Mouse (Mus musculus): ENCODE results near the gene Tgfbr3l. TPM values are rescaled to one million over a fixed set of nuclear protein-coding genes. Genes with fewer than 3 reads are reported as not detected.
"Not testable (repeated sequence)": the region's sequence is repeated elsewhere in the genome, so short reads cannot be mapped to it uniquely, and the experiment has no call there.

Tgfbr3l gene
- polyA plus RNA-seq, 1 experiment from 2014 or later, result 8.7 TPM

GRCm38 (mm10) chr8:4239193-4239890, 8.7 kb upstream of the Tgfbr3l start:
- 0 out of 2 replicates have a peak, but pooled peaks cover 4% of the 10 kb centered on the region for H3K27me3 ChIP-seq
- H3K4me2 ChIP-seq (replicated peaks), result peak overlapping the region; percentile 85

GRCm38 (mm10) chr8:4245061-4245460, 3.0 kb upstream of the Tgfbr3l start:
- 93% methylated on average over 5 of the region's 5 CpGs for WGBS
- no peak overlapping the region for H3K9ac ChIP-seq
- 0 out of 2 replicates have a peak, but pooled peaks cover 4% of the 10 kb centered on the region for H3K27me3 ChIP-seq
- H3K36me3 ChIP-seq, result peaks cover 73% of the 10 kb centered on the region
- no peak for ATAC-seq (ENCODE audit: low FRiP score)
- no peaks in the 10 kb centered on the region for H3K9me3 ChIP-seq (replicated peaks)
- no peak overlapping the region for H3K4me3 ChIP-seq
- H3K27ac ChIP-seq, result no peak overlapping the region
- H3K4me1 ChIP-seq, result peaks cover 20% of the 10 kb centered on the region
- H3K4me2 ChIP-seq (replicated peaks), result no peak overlapping the region

More at GRCm38 (mm10) chr8:4239193-4239890, 8.7 kb upstream of the Tgfbr3l start:
- H3K36me3 ChIP-seq, result peaks cover 34% of the 10 kb centered on the region
- peak overlapping the region; percentile 92 for H3K27ac ChIP-seq
- H3K4me3 ChIP-seq, result peak overlapping the region; percentile 81
- H3K9me3 ChIP-seq (replicated peaks), result no peaks in the 10 kb centered on the region
- peak; percentile 26; the same call in 1 of the 2 replicates for ATAC-seq (ENCODE audit: low FRiP score)
- peak overlapping the region; percentile 83 for H3K9ac ChIP-seq
- WGBS, result 14% methylated on average over 19 of the region's 19 CpGs
- peaks cover 25% of the 10 kb centered on the region for H3K4me1 ChIP-seq

DNA sequence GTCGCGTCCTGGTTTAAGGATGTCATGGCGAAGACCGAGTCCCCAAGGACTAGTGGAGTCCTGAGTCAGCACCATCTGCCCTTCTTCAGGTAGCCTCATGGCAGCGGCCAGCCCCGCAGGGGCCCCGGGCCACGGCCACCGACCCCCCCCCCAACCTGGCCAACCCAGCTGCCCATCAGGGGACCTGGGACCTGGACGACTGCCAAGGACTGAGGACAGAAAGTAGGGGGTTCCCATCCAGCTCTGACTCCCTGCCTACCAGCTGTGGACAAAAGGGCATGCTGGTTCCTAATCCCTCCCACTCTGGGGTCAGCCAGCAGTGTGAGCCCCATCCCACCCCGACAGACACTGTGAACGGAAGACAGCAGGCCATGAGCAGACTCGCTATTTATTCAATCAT, 2.3 kb upstream of the Tgfbr3l start:
- Histone ChIP-seq H3K4me1 (peaks cover 18% of the 10 kb centered on the region), H3K4me2 (replicated peaks) (no peak overlapping the region), H3K27ac (no peak overlapping the region), H3K36me3 (peaks cover 70% of the 10 kb centered on the region), H3K4me3 (no peak overlapping the region), H3K9ac (no peak overlapping the region), H3K9me3 (replicated peaks) (no peaks in the 10 kb centered on the region), H3K27me3 (0 out of 2 replicates have a peak, but pooled peaks cover 4% of the 10 kb centered on the region)
- 84% methylated on average over 13 of the region's 13 CpGs for WGBS
- no peak for ATAC-seq (ENCODE audit: low FRiP score)

GRCm38 (mm10) chr8:4247241-4247640, 773 bp upstream of the Tgfbr3l start:
- H3K36me3 ChIP-seq, result peaks cover 62% of the 10 kb centered on the region
- H3K4me3 ChIP-seq, result no peak overlapping the region
- H3K4me1 ChIP-seq, result peaks cover 12% of the 10 kb centered on the region
- no peak overlapping the region for H3K9ac ChIP-seq
- no peak overlapping the region for H3K4me2 ChIP-seq (replicated peaks)
- no peak for ATAC-seq (ENCODE audit: low FRiP score)
- H3K27ac ChIP-seq, result no peak overlapping the region
- 85% methylated on average over 8 of the region's 8 CpGs for WGBS
- no peaks in the 10 kb centered on the region for H3K9me3 ChIP-seq (replicated peaks)
- 0 out of 2 replicates have a peak, but pooled peaks cover 4% of the 10 kb centered on the region for H3K27me3 ChIP-seq

- WGBS, result 13% methylated on average over 29 of the region's 29 CpGs
- Histone ChIP-seq H3K9me3 (replicated peaks) (no peaks in the 10 kb centered on the region), H3K4me2 (replicated peaks) (no peak overlapping the region), H3K4me3 (no peak overlapping the region), H3K27me3 (0 out of 2 replicates have a peak, but pooled peaks cover 4% of the 10 kb centered on the region), H3K36me3 (peaks cover 43% of the 10 kb centered on the region), H3K4me1 (peaks cover 24% of the 10 kb centered on the region), H3K9ac (no peak overlapping the region), H3K27ac (no peak overlapping the region)
- ATAC-seq (ENCODE audit: low FRiP score), result no peak
Measured at GRCm38 (mm10) chr8:4249213-4249612, 1.2 kb downstream of the Tgfbr3l start.

DNA sequence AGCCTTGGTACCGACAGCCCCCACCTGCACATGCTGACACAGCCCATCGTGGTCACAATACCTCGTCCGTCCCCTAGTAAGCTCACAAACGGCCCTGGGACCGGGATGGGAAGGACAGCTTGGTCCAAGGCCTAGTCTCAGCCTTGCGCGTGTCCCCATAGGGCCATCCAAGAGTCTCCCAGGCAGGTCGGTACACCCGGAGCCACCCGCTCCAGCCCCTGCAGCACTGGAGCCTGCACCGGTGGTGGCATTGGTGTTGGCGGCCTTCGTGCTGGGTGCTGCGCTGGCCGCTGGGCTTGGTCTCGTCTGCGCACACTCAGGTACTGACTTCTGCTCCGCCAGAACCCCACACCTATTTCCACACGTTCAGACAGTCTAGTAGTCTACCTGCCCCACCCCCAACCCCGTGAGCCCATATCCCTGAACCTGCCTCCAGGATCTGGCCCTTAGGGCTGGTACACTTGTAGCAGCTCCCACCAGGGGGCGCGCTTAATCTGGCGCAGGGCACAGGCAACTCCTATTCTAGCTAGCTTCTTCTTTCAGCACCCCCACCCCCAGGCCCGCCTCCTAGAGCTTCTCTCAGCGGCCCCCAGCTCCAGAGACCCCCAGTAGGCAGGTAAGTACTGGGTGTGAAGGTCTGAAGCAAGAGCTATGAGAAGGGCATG, 2.4 kb downstream of the Tgfbr3l start:
- 0 out of 2 replicates have a peak, but pooled peaks have one; percentile 1 for ATAC-seq (ENCODE audit: low FRiP score)
- WGBS, result 29% methylated on average over 26 of the region's 26 CpGs
- Histone ChIP-seq H3K4me2 (replicated peaks) (0 out of 2 replicates have a peak overlapping the region, but pooled peaks have one; percentile 3), H3K9ac (no peak overlapping the region), H3K9me3 (replicated peaks) (no peaks in the 10 kb centered on the region), H3K4me1 (peaks cover 29% of the 10 kb centered on the region), H3K27ac (no peak overlapping the region), H3K27me3 (0 out of 2 replicates have a peak, but pooled peaks cover 4% of the 10 kb centered on the region), H3K4me3 (no peak overlapping the region), H3K36me3 (peaks cover 40% of the 10 kb centered on the region)

GRCm38 (mm10) chr8:4252116-4252760, 4.2 kb downstream of the Tgfbr3l start:
- 47% methylated on average over 8 of the region's 8 CpGs for WGBS
- Histone ChIP-seq H3K27me3 (0 out of 2 replicates have a peak, but pooled peaks cover 4% of the 10 kb centered on the region), H3K4me2 (replicated peaks) (peak overlapping the region; percentile 86), H3K27ac (peak overlapping the region; percentile 95; the same call in 1 of the 2 replicates), H3K9ac (peak overlapping the region; percentile 91), H3K9me3 (replicated peaks) (no peaks in the 10 kb centered on the region), H3K36me3 (peaks cover 36% of the 10 kb centered on the region), H3K4me1 (peaks cover 38% of the 10 kb centered on the region), H3K4me3 (peak overlapping the region; percentile 89)
- ATAC-seq (ENCODE audit: low FRiP score), result no peak

DNA sequence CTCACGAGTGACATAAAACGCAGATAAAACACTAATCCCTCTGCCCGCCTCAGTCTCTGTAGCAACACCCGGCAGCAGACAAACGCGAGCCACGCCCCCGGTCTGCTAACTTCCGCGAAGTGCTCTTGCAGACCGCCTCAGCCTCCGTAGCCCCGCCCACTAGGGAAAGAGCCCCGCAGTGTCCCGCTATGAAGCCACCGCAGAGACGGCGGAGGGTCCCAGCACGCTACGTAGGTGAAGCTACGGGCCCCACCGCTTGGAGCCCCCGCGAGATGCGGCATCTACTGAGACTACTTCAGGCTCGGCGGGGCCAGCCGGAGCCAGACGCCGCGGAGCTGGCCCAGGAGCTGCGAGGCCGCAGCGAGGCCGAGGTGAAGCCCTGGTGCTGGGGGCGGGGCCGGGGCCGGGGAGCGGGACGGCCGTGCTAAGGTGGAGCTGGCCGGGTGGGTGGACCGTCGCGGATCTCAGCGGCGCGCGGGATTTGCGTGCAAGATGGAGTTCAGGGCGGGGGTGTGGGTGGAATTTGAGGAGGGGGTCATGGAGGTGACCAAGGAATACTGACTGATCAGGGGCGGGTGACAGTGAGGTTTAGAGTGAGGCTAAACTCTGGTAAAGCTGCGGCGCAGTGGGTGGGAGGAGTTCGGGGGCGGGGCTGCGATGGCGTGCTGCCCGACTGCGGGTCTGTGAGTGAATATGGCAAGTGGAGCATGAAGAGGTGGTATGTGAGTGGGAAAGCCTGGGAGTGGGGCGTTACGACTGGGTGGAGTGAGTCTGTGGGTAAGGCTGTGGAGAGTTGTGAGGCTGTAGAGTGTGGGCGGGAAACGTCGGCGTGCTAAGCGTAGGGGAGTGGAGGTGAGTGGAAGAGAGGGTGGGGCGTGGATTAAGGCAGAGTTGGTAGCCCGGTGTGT, 5.2 kb downstream of the Tgfbr3l start, which contains the start of gene Snapc2:
Gene Snapc2 (plus strand): TSS at position 147 of the 908 bp plus-strand sequence.
- Histone ChIP-seq H3K27ac (peak within 1 kb of the TSS; percentile 95), H3K4me2 (replicated peaks) (peak within 1 kb of the TSS; percentile 86), H3K9ac (peak within 1 kb of the TSS; percentile 91), H3K36me3 (peaks cover 29% of the 10 kb centered on the region), H3K4me1 (peaks cover 47% of the 10 kb centered on the region), H3K9me3 (replicated peaks) (no peaks in the 10 kb centered on the region), H3K27me3 (0 out of 2 replicates have a peak, but pooled peaks cover under 1% of the 10 kb centered on the region), H3K4me3 (peak within 1 kb of the TSS; percentile 89)
- under 1% methylated on average over 69 of the region's 69 CpGs for WGBS
- ATAC-seq (ENCODE audit: low FRiP score), result peak; percentile 88

- no peaks in the 10 kb centered on the region for H3K9me3 ChIP-seq (replicated peaks)
- peak overlapping the region; percentile 89 for H3K4me3 ChIP-seq
- peak overlapping the region; percentile 91 for H3K9ac ChIP-seq
- H3K27me3 ChIP-seq, result no peaks in the 10 kb centered on the region
- H3K36me3 ChIP-seq, result peaks cover 28% of the 10 kb centered on the region
- H3K4me1 ChIP-seq, result peaks cover 45% of the 10 kb centered on the region
- 67% methylated on average over 6 of the region's 6 CpGs for WGBS
- ATAC-seq (ENCODE audit: low FRiP score), result no peak
- peak overlapping the region; percentile 86 for H3K4me2 ChIP-seq (replicated peaks)
- peak overlapping the region; percentile 95; the same call in 1 of the 2 replicates for H3K27ac ChIP-seq
Measured at GRCm38 (mm10) chr8:4254001-4254400, 6.0 kb downstream of the Tgfbr3l start.

GRCm38 (mm10) chr8:4255471-4255870, 7.5 kb downstream of the Tgfbr3l start:
- H3K9me3 ChIP-seq (replicated peaks); H3K9ac ChIP-seq; H3K27ac ChIP-seq; H3K4me3 ChIP-seq; H3K27me3 ChIP-seq; ATAC-seq (ENCODE audit: low FRiP score); H3K4me2 ChIP-seq (replicated peaks): not testable (repeated sequence)
- 88% methylated on average over 7 of the region's 7 CpGs for WGBS
- Histone ChIP-seq H3K36me3 (peaks cover 29% of the 10 kb centered on the region), H3K4me1 (peaks cover 44% of the 10 kb centered on the region)

DNA sequence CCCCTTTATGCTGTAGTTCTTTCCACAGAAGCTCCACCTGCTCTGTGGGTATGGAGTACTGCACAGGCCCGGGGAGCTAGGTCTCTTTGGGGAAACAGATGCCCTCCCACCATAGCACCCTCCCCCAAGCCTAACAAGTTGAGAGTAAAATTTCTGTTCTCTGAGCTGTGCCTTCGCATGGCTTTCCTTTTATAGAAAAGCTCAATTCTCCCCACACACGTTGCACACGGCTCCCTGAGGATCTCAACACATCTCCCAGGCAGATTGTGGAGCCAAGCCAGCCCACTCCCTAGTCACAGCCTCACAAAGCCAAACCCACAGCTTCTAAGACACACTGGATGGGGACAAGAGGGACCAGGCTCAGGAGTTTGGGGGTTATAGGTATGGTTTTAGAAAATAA, 8.9 kb downstream of the Tgfbr3l start:
- no peak for ATAC-seq (ENCODE audit: low FRiP score)
- peaks cover 44% of the 10 kb centered on the region for H3K36me3 ChIP-seq

More for the DNA sequence above, 8.9 kb downstream of the Tgfbr3l start:
- Histone ChIP-seq H3K27me3 (no peaks in the 10 kb centered on the region), H3K9me3 (replicated peaks) (no peaks in the 10 kb centered on the region), H3K4me3 (peak overlapping the region; percentile 82), H3K27ac (peak overlapping the region; percentile 97), H3K4me1 (peaks cover 44% of the 10 kb centered on the region), H3K4me2 (replicated peaks) (peak overlapping the region; percentile 74), H3K9ac (peak overlapping the region; percentile 86)
- WGBS, result 72% methylated on average over 4 of the region's 4 CpGs

All from hindbrain, embryonic 12.5 days (tissue).